Mouse (Mus musculus) stomach, postnatal 0 days (tissue): ENCODE measurements around the gene Dhdh.

Experiments
- CTCF ChIP-seq: IDR thresholded peaks from 2 replicates; pipeline ENCODE4 v1.5.1; 2016; ENCODE audit warnings: antibody characterized with exemption, low read depth, mild to moderate bottlenecking, moderate library complexity
- EP300 ChIP-seq: optimal IDR thresholded peaks from 2 replicates; pipeline ENCODE3; 2016; ENCODE audit warnings: antibody characterized with exemption

DNA sequence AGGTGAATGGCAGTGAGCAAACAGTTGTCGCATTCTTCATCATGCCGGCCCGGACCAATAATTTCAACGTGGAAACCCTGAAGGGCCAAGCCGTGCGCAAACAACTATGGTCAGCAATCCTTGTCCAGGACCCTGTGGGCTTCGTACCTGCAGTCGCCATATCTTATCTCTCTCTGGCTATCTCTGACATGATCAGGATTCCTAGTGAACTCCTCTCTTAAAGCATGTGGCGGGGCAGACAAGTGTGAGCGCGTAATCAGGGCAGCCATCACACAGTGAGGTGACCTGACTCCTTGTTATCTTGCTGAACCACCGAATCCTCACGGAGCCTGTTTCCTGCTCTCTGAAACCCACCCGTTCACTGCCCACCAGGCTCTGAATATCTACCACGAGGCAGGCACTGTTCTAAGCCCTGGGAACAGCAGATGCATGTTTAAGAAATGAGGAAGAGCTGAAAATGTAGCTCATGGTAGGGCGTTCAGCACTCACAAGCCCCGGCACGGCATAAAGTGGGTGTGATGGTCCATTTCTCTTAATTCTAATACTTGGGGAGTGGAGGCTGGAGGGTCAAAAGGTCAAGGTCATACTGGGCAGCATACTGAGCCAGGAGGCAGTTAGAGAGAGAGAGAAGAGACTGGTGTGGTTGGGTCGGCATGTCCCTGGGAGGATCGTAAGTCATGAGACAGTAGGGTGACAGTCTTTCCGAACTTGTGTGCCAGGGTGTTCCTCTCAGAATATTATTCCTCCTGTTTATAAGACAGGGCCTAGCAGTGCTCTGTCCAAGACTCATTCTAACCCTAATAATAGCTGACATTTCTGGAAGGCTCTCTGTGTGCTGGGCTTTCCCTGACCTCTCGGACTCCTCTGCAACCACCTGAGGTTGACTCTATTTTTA lies 44.8 kb downstream of the Dhdh start:
- no peak for TF ChIP-seq CTCF
- TF ChIP-seq EP300 = no peak
